Mouse (Mus musculus): ENCODE measurements around the gene Nipbl.
A peak's percentile ranks its signal among the peaks of the same experiment; 100 is the strongest.
"Not testable (repeated sequence)": the region's sequence is repeated elsewhere in the genome, so short reads cannot be mapped to it uniquely, and the experiment has no call there.

The Nipbl gene

DNA sequence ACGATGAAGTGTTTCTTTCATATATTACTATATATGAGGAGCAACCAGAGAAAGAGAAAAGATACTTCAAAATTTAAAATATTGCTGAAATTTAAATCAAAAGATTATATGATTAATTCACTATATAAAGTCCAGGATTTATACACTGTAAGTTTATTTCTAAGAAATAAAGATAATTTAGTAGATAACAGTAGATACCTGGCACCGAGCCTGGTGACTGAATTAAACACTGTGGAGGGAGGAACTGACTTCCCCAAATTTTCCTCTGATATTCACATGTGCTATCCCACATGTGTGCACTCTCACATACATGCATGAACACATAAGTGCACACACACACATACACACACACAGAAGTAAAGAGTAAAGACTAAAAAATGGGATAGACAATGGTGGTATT, 162.1 kb downstream of the Nipbl start:
- no peak for DNase-seq

DNA sequence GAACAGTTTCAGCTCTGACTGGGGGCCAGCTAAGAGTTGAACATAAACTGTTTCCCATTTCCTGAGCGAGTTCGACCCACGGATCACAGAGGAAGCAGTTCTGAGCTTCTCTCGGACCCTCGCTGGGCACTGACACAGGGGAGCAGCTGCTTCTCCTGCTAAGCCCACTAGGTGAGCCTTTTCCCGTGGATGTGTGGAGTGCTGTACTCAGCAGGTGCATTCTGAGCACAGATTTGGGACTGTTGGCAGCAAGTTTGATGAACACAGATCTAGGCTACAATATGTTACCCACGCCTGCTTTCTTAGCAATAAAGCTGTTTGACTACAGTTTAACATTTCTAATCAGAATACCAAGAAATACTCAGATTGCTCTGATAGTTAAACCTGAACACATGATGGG, 162.6 kb downstream of the Nipbl start:
- no peak for DNase-seq

DNA sequence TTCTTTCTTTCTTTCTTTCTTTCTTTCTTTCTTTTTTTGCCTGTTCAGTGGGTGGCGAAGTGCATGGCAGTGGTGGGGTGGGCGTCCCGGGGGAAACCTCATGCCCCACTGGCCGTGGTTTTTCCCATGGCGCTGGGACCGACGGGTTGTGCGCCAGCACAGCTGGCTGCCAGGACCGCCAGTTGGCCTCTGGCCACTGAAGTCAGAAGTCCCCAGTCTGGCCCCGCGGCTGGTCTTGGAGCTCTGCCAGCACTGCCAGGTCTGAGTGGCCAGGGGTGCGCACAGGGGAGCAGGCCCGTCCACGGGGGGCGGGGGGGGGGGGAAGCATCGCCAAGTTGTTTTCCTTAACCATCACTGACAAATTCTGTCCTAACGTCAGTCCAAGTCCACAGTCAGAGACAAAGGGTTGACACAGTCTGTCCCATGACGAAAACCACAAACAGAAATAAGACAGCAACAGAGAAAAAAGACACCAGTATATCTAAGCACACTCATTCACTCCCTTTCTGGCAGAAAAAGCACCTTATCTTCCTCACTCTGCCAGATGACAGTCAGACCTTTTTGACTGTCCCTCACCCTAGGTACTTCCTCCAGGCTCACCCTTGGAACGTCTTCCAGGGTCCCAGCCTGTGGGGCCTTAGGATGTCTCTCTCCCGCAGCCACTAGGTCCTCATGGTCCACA, 164.2 kb downstream of the Nipbl start:
- DNase-seq, result peak; percentile 65

DNA sequence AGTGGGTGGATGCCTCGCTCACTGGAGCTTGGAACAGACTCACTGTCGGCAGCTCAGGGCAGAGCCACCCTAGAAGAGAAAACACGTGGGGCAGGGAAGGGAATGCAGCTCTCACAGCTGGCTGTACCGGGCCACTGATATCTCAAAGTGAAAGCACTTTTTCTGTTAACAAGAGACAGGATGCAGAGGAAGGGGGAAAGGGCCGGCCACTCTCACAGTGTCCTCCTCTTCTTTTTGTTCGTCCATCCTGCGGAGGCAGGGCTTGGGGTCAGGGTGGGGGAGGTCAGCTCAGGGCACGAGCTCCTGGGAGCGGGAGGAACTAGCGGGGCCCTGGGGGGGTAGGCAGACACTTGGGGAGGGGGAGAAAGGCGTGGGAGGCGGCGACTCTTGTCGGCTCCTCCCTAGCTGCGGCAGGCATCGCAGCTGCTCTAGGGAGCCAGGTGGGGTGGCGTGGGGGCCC, 164.9 kb downstream of the Nipbl start:
- DNase-seq, result peak; percentile 37

DNA sequence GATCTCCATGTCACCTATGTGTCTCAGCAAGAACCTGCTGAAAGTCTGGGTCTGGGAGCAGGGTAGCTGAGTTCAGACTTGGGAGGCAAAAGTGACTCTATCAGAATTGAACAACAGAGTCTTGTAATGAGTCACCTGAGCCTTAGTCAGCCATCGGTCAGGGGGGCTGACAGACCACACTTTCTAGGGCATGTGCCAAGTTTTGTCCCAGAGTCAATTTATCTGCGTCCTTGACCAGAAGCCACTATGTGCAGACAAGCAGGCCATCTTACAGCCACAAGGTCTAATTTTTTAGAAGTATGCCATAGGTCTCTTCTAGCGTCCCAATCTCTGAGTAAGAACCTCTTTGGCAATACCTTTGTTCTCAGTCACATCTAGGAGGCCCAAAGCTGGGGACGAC, 166.3 kb downstream of the Nipbl start:
- DNase-seq, result not testable (repeated sequence)

DNA sequence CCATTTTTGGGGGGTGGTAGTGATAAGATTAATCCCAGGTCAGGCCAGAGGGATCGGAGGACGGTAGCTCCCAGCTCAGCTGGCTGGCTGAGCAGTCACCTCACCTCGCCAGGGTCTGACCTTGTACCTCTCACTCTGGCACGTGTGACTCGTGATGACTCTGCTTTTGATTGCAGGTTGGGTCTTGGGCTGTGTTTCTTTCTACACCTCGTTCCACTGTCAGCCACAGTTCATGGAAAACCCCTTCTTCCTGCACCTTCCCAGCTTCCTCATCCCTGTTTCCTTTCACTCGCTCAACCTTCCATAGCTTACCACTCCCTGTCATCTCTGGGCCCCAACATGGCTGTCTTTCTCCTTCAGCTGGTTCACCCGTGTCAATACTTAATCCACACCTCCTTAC, 172.3 kb downstream of the Nipbl start:
- no peak for DNase-seq

DNA sequence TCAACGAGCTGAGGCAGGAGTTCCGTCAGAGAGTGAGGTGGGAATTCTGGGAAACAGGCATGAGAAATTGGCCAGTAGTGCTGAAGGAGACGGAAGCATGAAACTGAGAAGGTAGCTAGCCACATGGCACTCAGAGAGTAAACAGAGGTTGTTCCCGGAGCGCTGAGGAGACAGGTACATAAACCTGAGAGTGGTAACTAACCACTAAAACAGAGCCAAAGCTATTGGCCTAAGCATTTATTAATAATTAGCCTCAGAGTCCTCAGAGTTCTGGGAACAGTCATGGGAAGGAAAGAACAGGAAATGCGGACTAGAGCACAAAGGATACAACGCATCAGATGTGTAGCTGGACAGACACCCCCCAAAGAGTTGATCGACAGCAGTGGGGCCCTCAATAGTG, 176.0 kb downstream of the Nipbl start:
- DNase-seq, result peak; percentile 49

DNA sequence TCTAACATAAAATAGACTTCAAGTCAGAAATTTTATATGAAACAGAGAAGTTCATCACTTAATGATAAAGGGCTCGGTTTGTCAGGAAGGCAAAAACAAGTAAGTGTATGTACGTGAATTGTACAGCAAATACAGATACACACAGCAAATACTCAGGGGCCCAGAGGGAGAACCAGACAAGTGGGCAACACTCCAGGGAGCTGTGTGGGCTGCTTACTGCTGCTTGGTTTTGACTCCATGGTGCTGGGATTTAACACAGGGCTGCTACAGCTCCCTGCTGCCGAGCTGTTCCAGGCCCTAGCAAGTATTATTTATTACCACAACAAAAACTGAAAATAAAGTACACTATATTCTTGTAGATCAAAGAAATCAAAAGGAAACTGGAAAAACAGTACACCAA, 177.1 kb downstream of the Nipbl start:
- DNase-seq, result no peak

DNA sequence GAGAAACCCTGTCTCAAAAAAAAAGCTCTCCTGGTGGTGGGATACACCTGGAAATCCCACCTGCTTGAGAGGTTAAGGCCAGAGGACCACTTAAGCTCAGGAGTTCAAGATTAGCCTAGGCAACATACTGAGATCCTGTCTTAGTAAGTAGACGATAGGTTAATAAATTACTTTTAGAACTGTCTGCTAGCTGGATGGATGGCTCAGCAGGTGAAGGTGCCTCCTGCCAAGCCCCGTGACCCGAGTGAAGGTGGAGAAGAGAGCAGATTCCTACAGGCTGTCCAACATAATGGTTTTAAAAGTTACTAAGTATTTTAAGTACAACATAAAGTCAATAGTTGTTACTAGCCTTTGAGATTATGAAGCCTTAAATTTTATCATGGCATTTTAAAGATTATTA, 178.3 kb downstream of the Nipbl start:
- DNase-seq, result peak; percentile 85

Data from kidney, adult 9 months (tissue).